Mouse (Mus musculus): ENCODE measurements around the gene Pld1. TPM values are rescaled to one million over a fixed set of nuclear protein-coding genes. Genes with fewer than 3 reads are reported as not detected.
A peak's percentile ranks its signal among the peaks of the same experiment; 100 is the strongest.

Gene Pld1
- polyA plus RNA-seq, 1 experiment, result 2.7 TPM

- no peak for DNase-seq (ENCODE audit: low read depth)
These were observed 52.7 kb downstream of the Pld1 start for GRCm38 (mm10) chr3:27991100-27991703.

DNA sequence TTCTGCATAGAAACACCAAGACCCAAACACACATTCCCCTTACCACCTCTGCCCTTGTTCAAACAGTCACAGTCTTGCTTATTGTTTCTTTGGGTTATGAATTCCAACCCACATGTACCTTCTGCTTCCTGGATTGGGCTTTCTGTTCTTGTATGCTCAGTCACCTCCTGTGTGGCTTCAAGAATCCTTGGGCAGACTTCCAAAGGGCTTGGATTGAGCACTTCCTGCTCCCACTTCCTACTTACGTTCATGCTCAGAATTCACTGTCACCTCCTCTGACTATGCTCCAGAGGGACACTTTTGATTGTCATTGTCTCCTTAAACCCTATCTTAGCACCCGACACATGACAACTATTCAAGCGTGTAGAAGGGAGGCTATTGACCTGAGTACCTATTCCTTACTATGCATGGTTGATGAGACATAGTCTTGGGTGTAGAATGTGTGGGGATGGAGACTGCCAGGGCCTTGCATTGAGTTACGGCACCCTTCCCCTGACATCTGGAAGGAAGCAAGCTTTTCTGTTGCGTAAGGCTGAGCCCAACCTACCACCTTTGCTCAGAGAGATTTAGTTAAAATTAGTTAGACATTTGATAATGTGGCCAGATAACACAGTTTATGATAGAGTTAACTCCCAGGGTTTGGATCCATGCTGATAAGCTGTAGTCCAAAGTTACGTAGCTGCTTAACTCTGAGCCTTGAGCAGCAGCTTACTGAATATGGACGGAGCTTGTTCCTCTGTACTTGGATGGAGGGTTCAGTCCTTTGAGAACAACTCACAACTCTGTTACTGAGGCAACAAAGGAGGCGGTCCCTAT, 55.9 kb downstream of the Pld1 start:
- no peak for DNase-seq (ENCODE audit: low read depth)

- DNase-seq (ENCODE audit: low read depth), result no peak
These were observed 65.8 kb downstream of the Pld1 start for GRCm38 (mm10) chr3:28004321-28004720.

DNA sequence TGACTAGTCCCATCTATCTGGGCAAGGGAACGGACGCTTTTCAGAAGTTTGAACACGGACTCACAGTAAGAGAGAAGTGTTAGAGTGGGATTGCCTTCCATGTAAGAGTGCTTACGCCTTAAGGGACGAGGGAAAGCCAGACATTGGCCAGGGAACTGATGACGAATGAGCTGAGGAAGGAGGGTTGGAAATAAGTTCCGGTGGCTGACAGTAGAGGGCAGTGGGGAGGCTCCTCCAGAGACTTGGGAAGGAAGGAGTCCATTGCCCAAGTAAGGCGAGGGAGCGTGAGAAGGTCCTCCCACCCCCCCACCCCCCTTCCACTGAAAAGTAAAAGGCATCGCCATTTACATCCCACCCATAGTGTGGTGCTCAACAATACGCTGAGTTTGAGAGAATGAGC, 69.2 kb downstream of the Pld1 start:
- no peak for DNase-seq (ENCODE audit: low read depth)

- DNase-seq (ENCODE audit: low read depth), result peak; percentile 98
These were observed 69.9 kb downstream of the Pld1 start for GRCm38 (mm10) chr3:28008369-28008768.

- no peak for DNase-seq (ENCODE audit: low read depth)
These were observed 73.7 kb downstream of the Pld1 start for GRCm38 (mm10) chr3:28012177-28012576.

- no peak for DNase-seq (ENCODE audit: low read depth)
These were observed 74.9 kb downstream of the Pld1 start for GRCm38 (mm10) chr3:28013441-28013840.

- no peak for DNase-seq (ENCODE audit: low read depth)
These were observed 78.5 kb downstream of the Pld1 start for GRCm38 (mm10) chr3:28017002-28017401.

DNA sequence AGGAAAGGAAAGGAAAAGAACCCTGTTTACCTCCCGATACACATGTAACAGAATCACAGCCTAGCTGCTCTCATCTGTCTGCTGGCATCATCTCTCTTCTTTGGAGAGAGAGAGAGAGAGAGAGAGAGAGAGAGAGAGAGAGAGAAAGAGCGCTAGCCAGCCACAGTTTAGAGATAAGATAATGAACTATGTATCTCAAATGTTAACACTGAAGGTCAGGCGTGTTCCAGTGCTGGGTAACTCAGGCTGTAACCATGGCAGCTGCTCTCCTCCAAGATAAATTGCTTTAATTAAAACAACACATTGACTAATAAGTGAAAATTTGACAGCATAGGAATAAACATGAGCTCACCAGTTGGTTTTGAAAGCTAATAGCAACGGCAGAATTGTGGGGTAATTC, 81.2 kb downstream of the Pld1 start:
- DNase-seq (ENCODE audit: low read depth), result no peak

DNA sequence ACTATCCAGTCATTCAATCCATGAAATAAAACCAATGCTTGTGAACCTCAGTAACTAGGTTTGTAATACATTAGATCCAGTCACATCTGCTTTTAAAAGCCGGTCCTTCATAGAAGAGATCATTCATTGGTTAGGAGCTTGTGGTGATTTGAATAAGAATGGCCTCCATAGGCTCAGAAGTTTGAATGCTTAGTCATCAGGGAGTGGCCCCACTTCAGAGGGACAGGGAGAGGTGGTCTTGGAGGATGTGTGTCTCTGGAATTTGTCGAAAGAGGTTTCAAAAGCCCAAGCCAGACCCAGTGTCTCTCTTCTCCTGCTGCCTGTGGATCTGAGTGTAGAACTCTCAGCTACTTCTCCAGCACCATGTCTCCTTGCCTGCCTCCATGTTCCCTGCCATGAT, 81.9 kb downstream of the Pld1 start:
- DNase-seq (ENCODE audit: low read depth), result no peak

DNA sequence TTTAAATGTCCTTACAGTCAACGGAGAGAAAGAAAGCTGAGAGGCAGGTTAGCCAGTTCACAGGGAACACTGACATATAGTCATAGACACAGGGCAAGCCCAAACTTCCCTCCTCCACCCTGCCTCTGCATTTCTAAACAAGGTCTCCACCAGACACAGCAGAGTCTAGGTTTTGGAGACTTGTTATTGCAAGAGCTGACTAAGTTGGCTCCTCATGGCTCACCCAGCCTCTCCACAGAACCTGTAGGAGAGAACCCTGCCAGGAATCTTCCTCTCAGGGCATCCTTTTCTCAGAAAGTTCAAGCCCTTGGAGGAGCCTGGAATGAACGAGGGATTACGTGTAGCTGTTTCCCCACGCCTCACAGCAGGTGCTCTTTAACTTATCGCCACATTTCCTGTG, 83.7 kb downstream of the Pld1 start:
- DNase-seq (ENCODE audit: low read depth), result peak; percentile 59

DNA sequence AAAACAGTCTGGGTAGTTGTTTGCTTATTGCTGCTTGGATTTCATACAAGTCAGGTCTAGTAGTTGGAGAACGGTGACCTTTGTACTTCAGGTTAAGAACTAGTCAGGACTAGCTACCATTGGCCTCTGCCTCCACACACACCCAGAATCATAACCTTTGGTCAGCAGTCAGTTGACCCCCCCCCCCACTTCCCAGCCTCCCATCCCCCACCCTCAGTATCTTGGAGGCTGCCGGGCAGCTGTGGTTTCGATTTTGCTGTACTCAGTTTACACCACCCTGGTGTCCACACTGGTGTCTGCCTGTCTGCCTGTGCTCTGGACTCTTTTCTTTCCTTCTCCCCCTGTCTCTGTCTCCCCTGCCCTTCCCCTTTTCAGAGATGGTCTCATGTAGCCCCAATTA, 88.4 kb downstream of the Pld1 start:
- DNase-seq (ENCODE audit: low read depth), result no peak

DNA sequence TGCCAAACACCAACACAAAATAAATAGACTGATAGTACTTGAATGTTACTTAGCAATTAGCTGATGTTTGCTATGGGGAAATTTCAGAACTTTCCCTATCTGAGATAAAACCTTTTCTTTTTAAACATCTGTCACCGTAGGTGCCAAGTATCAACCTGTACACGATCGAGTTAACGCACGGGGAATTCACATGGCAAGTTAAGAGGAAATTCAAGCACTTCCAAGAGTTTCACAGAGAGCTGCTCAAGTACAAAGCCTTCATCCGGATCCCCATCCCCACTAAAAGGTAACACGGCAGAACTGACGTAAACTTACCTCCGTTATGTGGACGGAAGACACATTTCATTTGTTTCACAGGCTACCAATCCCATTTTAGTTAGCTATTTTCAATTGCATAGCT, 90.0 kb downstream of the Pld1 start:
- no peak for DNase-seq (ENCODE audit: low read depth)

- no peak for DNase-seq (ENCODE audit: low read depth)
These were observed 92.4 kb downstream of the Pld1 start for GRCm38 (mm10) chr3:28030860-28031259.

DNA sequence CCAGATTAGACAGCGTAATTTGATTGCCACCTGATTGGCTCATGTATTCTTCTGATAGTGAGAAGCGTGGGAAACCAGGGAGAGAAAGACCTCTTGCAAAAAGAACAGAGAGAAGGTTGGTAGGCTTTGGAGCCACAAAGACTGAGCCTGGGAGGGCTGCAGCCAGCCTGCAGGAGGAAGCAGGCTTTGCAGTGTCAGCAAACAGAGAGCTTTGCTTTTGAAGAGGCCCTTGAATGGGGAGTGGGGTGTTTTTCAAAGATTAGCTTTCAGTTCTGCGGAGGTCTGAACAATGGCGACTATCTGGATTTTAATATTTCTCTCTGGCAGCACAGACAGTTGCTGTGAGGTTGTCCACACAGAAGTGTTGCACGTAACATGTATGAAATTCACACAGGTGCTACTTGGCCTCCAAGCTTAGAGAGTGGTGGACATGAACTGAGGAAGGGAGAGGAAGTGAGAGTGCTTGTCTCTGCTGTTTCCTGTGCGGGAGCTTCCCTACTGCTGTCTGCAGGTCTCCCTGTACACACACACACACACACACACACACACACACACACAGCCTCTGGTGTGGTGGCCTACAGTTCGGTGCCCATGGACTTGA, 93.2 kb downstream of the Pld1 start:
- no peak for DNase-seq (ENCODE audit: low read depth)

DNA sequence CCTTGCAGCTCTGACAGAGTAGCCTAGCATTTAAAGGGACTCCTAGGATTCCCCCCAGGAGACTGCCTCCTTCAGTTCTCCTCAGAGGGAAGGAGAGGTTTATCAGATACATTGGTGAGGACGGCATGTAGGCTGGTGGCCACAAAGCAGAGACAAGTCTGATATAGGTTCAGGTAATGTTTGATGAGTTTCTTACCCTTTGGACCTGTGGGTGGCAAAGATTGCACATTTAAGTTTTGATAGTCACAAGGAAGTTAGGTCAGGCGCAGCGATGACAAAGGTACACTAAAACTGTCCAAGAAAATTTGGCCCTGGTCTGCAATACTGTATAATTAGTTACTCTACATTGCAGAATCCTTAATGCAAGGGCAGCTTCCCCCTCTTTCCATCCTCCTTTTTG, 95.4 kb downstream of the Pld1 start:
- DNase-seq (ENCODE audit: low read depth), result no peak

GRCm38 (mm10) chr3:28034707-28035333, 96.3 kb downstream of the Pld1 start:
- no peak for DNase-seq (ENCODE audit: low read depth)

GRCm38 (mm10) chr3:28037320-28037932, 98.9 kb downstream of the Pld1 start:
- DNase-seq (ENCODE audit: low read depth), result no peak

- DNase-seq (ENCODE audit: low read depth), result no peak
These were observed 99.6 kb downstream of the Pld1 start for GRCm38 (mm10) chr3:28038106-28038505.

GRCm38 (mm10) chr3:28039760-28040159, 101.3 kb downstream of the Pld1 start:
- DNase-seq (ENCODE audit: low read depth), result no peak

DNA sequence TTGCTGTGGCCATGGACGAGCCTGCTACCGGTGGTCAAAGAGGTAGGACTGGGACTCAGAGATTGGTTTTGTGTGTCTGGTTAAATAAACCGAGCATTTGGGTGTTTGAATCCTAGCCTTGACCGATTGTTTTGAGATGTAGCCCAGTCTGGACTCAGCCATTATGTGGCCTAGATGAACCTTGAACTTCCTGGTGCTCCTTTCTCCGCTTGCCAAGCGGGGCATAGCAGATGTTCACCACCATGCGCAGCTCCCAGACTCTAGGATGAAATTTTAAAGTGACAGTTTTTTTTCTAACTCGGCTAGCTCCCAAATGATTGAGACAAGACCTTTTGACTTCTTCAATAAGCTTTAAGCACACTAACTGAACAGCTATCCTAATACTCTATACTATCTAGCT, 102.7 kb downstream of the Pld1 start:
- DNase-seq (ENCODE audit: low read depth), result no peak

DNA sequence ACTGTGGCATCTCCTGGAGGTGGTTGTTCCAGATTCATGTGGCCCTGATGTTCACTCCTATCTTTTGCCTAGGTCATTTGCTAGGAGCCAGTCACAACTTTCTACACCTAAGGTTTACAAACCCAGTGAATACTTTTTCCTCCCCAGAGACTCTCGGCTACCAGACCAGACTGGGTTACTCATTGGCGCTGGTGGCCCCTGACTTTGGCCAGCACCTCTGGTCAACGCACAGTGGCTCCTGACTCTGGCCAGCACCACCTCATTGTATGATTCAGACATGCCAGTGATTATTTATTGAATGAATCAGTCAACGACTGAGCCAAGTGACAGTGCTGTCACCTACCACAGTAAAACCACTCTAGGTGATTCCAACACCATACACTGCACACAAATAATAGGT, 103.9 kb downstream of the Pld1 start:
- no peak for DNase-seq (ENCODE audit: low read depth)

Data from gonadal fat pad, adult 2 months (tissue).